Mouse (Mus musculus) MEL-GATA-1-ER (cell line): ENCODE measurements around the gene Jph2.
"Not testable (repeated sequence)": the region's sequence is repeated elsewhere in the genome, so short reads cannot be mapped to it uniquely, and the experiment has no call there.

Experiments used
- DNase-seq: peaks from one replicate; pipeline ENCODE4 v3.0.0-alpha.2; 2012; ENCODE audit warnings: low read depth; ENCODE audit errors: extremely low read depth

Gene Jph2

GRCm38 (mm10) chr2:163411840-163412239 is 14.0 kb upstream of the Jph2 start:
- no peak for DNase-seq

GRCm38 (mm10) chr2:163411344-163411743 is 13.6 kb upstream of the Jph2 start:
- not testable (repeated sequence) for DNase-seq

- no peak for DNase-seq
Measured at GRCm38 (mm10) chr2:163410211-163410610, 12.4 kb upstream of the Jph2 start.

GRCm38 (mm10) chr2:163404037-163404815 is 6.4 kb upstream of the Jph2 start:
- no peak for DNase-seq

GRCm38 (mm10) chr2:163401221-163401620 is 3.4 kb upstream of the Jph2 start:
- peak; percentile 70 for DNase-seq

GRCm38 (mm10) chr2:163399222-163399621 is 1.4 kb upstream of the Jph2 start:
- DNase-seq, result no peak

- no peak for DNase-seq
Measured at GRCm38 (mm10) chr2:163398770-163399169, 977 bp upstream of the Jph2 start.

GRCm38 (mm10) chr2:163397071-163397470 is 722 bp downstream of the Jph2 start:
- no peak for DNase-seq

- DNase-seq, result no peak
Measured at GRCm38 (mm10) chr2:163394977-163395376, 2.8 kb downstream of the Jph2 start.

- DNase-seq, result no peak
Measured at GRCm38 (mm10) chr2:163393976-163394375, 3.8 kb downstream of the Jph2 start.

GRCm38 (mm10) chr2:163393241-163393640 is 4.6 kb downstream of the Jph2 start:
- DNase-seq, result no peak

GRCm38 (mm10) chr2:163392436-163392835 is 5.4 kb downstream of the Jph2 start:
- DNase-seq, result no peak

- no peak for DNase-seq
Measured at GRCm38 (mm10) chr2:163386423-163387190, 11.2 kb downstream of the Jph2 start.

GRCm38 (mm10) chr2:163385126-163385525 is 12.7 kb downstream of the Jph2 start:
- no peak for DNase-seq

- no peak for DNase-seq
Measured at GRCm38 (mm10) chr2:163381246-163381645, 16.5 kb downstream of the Jph2 start.

- no peak for DNase-seq
Measured at GRCm38 (mm10) chr2:163379366-163379765, 18.4 kb downstream of the Jph2 start.

- no peak for DNase-seq
Measured at GRCm38 (mm10) chr2:163376082-163376481, 21.7 kb downstream of the Jph2 start.

- no peak for DNase-seq
Measured at GRCm38 (mm10) chr2:163375468-163375867, 22.3 kb downstream of the Jph2 start.

GRCm38 (mm10) chr2:163372627-163373026 is 25.2 kb downstream of the Jph2 start:
- no peak for DNase-seq

GRCm38 (mm10) chr2:163370175-163370574 is 27.6 kb downstream of the Jph2 start:
- no peak for DNase-seq

- no peak for DNase-seq
Measured at GRCm38 (mm10) chr2:163364785-163365541, 32.8 kb downstream of the Jph2 start.
